Mouse (Mus musculus): Measurements from ENCODE around the gene A2ml1. TPM values are rescaled to one million over a fixed set of nuclear protein-coding genes. Genes with fewer than 3 reads are reported as not detected.

The A2ml1 gene
- total RNA-seq (2023) = not detected in 2 replicates

DNA sequence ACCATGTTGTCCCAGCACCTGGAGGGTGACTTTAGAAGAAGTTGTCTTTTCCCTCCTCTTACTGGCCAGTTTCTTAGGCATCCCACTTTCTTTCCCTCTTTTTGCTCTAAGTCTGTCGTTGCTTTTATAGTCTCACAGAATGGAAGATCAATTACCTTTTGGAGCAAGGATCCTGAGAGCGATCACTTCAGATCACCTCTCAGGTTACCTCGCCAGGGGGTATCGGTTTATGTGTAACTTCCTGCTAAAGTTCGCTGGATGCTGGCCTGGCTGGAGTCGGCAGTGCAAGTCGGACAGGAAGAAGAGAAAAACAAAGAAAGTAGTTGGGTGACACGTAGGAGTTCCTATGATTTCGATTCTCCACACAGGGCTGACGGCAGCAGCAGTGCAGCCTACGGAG, at the start of gene A2ml1:
Gene A2ml1, minus strand, starts transcription at position 101 of the 400 bp plus-strand sequence.

DNA sequence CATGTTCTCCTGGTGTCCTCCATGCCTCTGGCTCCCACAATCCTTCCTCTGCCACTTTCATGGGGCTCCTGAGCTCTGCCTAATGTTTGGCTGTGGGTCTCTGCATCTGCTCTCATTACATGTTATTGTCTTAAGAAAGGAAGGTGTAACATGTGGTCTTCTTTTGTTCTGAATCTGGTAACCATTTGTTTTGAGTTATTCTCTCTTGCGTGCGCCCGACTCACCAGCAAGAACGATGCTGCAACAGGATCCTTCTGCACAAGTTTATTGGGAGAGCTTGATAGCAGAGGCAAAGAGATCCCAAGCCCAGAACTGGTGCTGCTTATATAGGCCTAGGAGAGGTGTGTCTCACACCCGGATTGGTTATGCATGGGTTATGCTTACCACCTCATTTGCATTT, 42.0 kb upstream of the A2ml1 start, which contains the start of gene Klrb1a:
Gene Klrb1a, minus strand, starts transcription at position 101 of the 400 bp plus-strand sequence.

DNA sequence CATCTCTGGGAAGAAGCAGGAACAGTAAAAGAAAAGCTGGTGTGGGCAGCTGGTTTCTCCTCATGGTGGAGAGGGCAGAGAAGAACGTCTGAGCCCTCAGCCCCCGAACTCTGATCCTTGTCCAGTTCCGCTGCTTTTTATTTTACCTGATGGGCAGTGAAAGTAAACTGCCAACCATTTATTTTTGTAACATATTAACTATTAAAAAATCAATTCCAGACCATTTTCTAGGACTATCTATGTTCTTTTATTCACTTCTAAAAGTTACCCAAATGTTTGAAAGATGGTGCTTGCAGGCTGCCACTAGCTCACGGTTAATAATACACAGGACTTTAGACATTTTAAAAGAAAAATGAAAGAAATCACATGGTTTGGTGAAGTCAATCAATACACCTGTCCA, 54.8 kb downstream of the A2ml1 start, which contains the start of gene Pzp:
Gene Pzp, minus strand, starts transcription at position 120 of the 400 bp plus-strand sequence.

Other genes starting within 250 kb of the A2ml1 start
- gene Tulp3, start 225.8 kb downstream of the A2ml1 start, total RNA-seq (2023) = 0.52 and 0.69 TPM in 2 replicates
- 28.1 and 28.7 TPM in 2 replicates for gene Rhno1, start 218.7 kb downstream of the A2ml1 start, total RNA-seq (2023)
- gene Foxm1, start 218.6 kb downstream of the A2ml1 start, total RNA-seq (2023) = 53.1 and 61.4 TPM in 2 replicates
- gene Tex52, start 206.2 kb downstream of the A2ml1 start, total RNA-seq (2023) = not detected in 2 replicates
- gene Gm44596, start 206.1 kb downstream of the A2ml1 start, total RNA-seq (2023) = not detected in 2 replicates
- gene Nrip2, start 182.3 kb downstream of the A2ml1 start, total RNA-seq (2023) = not detected in 2 replicates
- 8.4 and 14.2 TPM in 2 replicates for gene Itfg2, start 156.7 kb downstream of the A2ml1 start, total RNA-seq (2023)
- 26.8 and 30.6 TPM in 2 replicates for gene Fkbp4, start 142.9 kb downstream of the A2ml1 start, total RNA-seq (2023)
- not detected in 2 replicates for gene Pzp, start 54.9 kb downstream of the A2ml1 start, total RNA-seq (2023)
- not detected in 2 replicates for gene Klrb1a, start 41.9 kb upstream of the A2ml1 start, total RNA-seq (2023)
- not detected in 2 replicates for gene Clec2h, start 80.8 kb upstream of the A2ml1 start, total RNA-seq (2023)
- not detected in 2 replicates for gene Klrb1, start 141.5 kb upstream of the A2ml1 start, total RNA-seq (2023)
- gene Klrb1c, start 207.6 kb upstream of the A2ml1 start, total RNA-seq (2023) = 0.16 TPM in 1 of 2 replicates, not detected in the other
- gene Gm44511, start 244.7 kb upstream of the A2ml1 start, total RNA-seq (2023) = not detected in 2 replicates
- not detected in 2 replicates for gene Klrb1b, start 244.7 kb upstream of the A2ml1 start, total RNA-seq (2023)

Data from neutrophil, adult 65 days (primary cell).